Mouse (Mus musculus): Measurements from ENCODE around the gene Dnttip2. TPM values are rescaled to one million over a fixed set of nuclear protein-coding genes. Genes with fewer than 3 reads are reported as not detected.

The Dnttip2 gene
- polyA plus RNA-seq, 1 experiment from 2014 or later = 93.6 TPM

GRCm38 (mm10) chr3:122317339-122317738 is 43.2 kb downstream of the Dnttip2 start:
- ATAC-seq = peak; percentile 76
- CTCF ChIA-PET = interaction anchor here (1.3 to 1.8 kb wide), 6 partner anchors 20 to 148 kb away, joined by 3 to 6 read pairs (median 4); no protein-coding TSS in a partner anchor
- POLR2A ChIA-PET = interaction anchor here (0.5 to 0.6 kb wide), 2 partner anchors 131 to 149 kb away, joined by 3 read pairs; no protein-coding TSS in a partner anchor
- no peak for TF ChIP-seq CTCF (IDR thresholded peaks at IDR 0.05)
- no peak for DNase-seq (ENCODE audit: low read depth, low spot score)
- in situ Hi-C loops (cut with MboI; ENCODE audit: low pct_unique_long_range_greater_than_20kb) = loop anchor here (25.0 kb wide), 1 partner anchor 595 kb away; the partner anchor contains the start of genes 1810037I17Rik and Gm10959
- H3K27me3 ChIP-seq = no peaks in the 10 kb centered on the region

DNA sequence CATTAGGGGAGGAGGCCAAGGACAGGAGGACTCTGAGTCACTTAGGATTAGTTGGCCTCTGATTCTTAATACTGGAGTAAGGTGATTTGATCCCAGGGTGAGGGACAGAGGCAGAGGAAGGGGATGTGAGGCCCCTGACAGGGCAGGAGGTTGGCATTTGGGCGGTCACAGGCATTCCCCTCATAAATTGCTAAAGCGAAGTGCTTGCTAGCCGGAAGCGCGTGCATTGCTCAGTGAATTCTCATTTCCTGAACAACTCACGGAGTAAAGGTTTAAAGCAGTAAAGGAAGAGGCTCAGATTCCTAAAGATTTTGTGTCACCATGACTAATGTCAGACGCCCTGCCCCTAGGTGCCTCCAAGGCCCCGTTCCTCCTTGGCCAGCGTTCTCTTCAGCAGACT is 48.0 kb downstream of the Dnttip2 start:
- ATAC-seq = no peak
- no peak for DNase-seq (ENCODE audit: low read depth, low spot score)
- POLR2A ChIA-PET = interaction anchor here (1.2 kb wide), 1 partner anchor 141 kb away, joined by 4 read pairs; no protein-coding TSS in a partner anchor
- H3K27me3 ChIP-seq = no peaks in the 10 kb centered on the region
- in situ Hi-C loops (cut with MboI; ENCODE audit: low pct_unique_long_range_greater_than_20kb) = loop anchor here (25.0 kb wide), 1 partner anchor 590 kb away; the partner anchor contains the start of genes 1810037I17Rik and Gm10959
- CTCF ChIA-PET = interaction anchor here (1.3 kb wide), 1 partner anchor 14 kb away, joined by 3 read pairs; no protein-coding TSS in a partner anchor
- TF ChIP-seq CTCF (IDR thresholded peaks at IDR 0.05) = no peak

GRCm38 (mm10) chr3:122323841-122324240 is 49.7 kb downstream of the Dnttip2 start:
- CTCF ChIA-PET = no interaction called here
- ATAC-seq (no peak), DNase-seq (ENCODE audit: low read depth, low spot score) (no peak)
- no peak for TF ChIP-seq CTCF (IDR thresholded peaks at IDR 0.05)
- POLR2A ChIA-PET = interaction anchor here (0.6 to 1.1 kb wide), 2 partner anchors 94 to 133 kb away, joined by 3 to 5 read pairs; no protein-coding TSS in a partner anchor
- in situ Hi-C loops (cut with MboI; ENCODE audit: low pct_unique_long_range_greater_than_20kb) = loop anchor here (25.0 kb wide), 1 partner anchor 588 kb away; the partner anchor contains the start of genes 1810037I17Rik and Gm10959
- H3K27me3 ChIP-seq = no peaks in the 10 kb centered on the region

DNA sequence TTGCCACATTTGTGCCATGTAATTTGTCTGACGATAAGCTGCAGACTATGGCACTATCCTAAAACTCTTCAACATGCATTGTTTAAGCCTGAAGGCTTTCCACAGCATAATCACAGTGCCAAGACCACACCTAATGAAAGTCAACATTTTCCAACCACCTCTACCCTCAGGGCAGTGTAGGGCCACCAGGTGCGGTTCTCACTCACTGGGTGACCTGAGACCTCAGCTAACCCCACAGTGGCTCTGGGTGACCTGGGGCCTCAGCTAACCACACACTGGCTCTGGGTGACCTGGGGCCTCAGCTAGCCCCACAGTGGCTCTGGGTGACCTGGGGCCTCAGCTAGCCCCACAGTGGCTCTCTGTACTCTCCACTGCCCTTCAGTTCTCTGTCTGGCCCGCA is 50.3 kb downstream of the Dnttip2 start:
- ChIA-PET CTCF (interaction anchor here (1.5 kb wide), 1 partner anchor 14 kb away, joined by 4 read pairs; no protein-coding TSS in a partner anchor), POLR2A (interaction anchor here (0.6 to 1.1 kb wide), 3 partner anchors 93 to 785 kb away, joined by 3 read pairs; no protein-coding TSS in a partner anchor)
- H3K27me3 ChIP-seq = no peaks in the 10 kb centered on the region
- ATAC-seq = no peak
- no peak for DNase-seq (ENCODE audit: low read depth, low spot score)
- in situ Hi-C loops (cut with MboI; ENCODE audit: low pct_unique_long_range_greater_than_20kb) = loop anchor here (25.0 kb wide), 1 partner anchor 588 kb away; the partner anchor contains the start of genes 1810037I17Rik and Gm10959
- no peak for TF ChIP-seq CTCF (IDR thresholded peaks at IDR 0.05)

DNA sequence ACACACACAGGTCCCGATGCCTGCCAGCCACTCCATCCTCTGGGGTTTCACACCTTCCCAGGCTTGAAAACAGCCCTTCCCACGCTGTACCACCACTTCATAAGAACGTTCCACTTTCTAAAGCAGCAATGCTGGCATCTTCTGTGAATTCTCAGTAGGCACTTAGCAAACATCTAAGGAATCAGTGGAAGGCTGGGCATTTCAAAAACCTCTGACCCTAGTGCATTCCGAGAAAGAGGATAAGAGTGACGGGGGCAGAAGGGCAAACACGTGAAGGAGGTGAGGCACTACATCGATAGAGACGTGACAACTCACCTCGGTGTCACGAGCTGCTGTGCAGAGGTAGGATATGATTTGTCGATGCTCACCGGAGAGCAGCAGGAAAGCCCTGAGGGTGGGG is 56.3 kb downstream of the Dnttip2 start:
- TF ChIP-seq CTCF (IDR thresholded peaks at IDR 0.05) = no peak
- CTCF ChIA-PET = interaction anchor here (1.0 to 1.7 kb wide), 3 partner anchors 12 to 46 kb away, joined by 3 to 6 read pairs (median 3); no protein-coding TSS in a partner anchor
- POLR2A ChIA-PET = no interaction called here

DNA sequence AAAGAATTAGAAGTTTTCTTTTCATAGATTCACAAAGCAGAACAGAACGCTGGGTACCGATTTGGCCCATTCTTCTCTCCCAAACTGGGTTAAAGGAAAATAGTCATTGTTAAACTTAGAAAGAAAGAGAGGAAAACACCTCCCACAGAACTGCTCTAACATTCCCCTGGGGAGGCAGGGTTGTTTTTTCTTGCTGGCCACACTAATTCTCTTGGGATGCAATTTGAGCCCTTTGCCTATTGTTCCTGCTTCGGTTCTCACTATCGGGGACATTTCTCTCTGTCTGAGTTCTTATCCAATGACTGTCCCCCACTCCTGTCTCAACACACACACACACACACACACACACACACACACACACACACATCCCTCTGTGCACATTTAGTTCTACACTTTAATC is 59.3 kb downstream of the Dnttip2 start:
- no peaks in the 10 kb centered on the region for H3K27me3 ChIP-seq
- CTCF ChIA-PET = interaction anchor here (1.4 kb wide), 1 partner anchor 133 kb away, joined by 3 read pairs; no protein-coding TSS in a partner anchor
- DNase-seq (ENCODE audit: low read depth, low spot score) (no peak), ATAC-seq (no peak)
- POLR2A ChIA-PET = no interaction called here
- no peak for TF ChIP-seq CTCF (IDR thresholded peaks at IDR 0.05)
- in situ Hi-C loops (cut with MboI; ENCODE audit: low pct_unique_long_range_greater_than_20kb) = no loop called here

More for the DNA sequence above, 56.3 kb downstream of the Dnttip2 start:
- H3K27me3 ChIP-seq = no peaks in the 10 kb centered on the region
- ATAC-seq (no peak), DNase-seq (ENCODE audit: low read depth, low spot score) (no peak)
- in situ Hi-C loops (cut with MboI; ENCODE audit: low pct_unique_long_range_greater_than_20kb) = no loop called here

DNA sequence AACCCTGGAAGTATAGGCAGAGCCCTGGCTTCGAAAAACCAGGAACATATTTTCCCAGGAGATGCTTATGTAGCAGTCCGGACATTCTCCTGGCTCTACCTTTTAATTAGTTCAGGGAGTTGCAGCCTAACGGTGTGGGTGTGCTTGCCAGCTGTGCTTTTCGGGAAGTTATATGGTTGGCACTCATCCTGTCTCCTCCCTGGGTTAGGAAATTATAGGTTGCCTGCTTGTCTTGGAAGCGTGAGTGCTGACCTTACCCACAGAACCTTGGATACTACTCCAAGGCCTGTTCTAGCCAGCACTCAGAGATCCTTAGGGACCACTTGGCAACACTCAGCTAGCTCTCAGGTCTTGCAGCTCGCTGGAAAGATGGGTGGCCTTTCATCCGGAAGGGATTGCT is 59.7 kb downstream of the Dnttip2 start:
- no peaks in the 10 kb centered on the region for H3K27me3 ChIP-seq
- in situ Hi-C loops (cut with MboI; ENCODE audit: low pct_unique_long_range_greater_than_20kb) = no loop called here
- DNase-seq (ENCODE audit: low read depth, low spot score) (no peak), ATAC-seq (no peak)
- TF ChIP-seq CTCF (IDR thresholded peaks at IDR 0.05) = no peak
- POLR2A ChIA-PET = no interaction called here
- CTCF ChIA-PET = interaction anchor here (1.4 kb wide), 1 partner anchor 132 kb away, joined by 3 read pairs; no protein-coding TSS in a partner anchor

DNA sequence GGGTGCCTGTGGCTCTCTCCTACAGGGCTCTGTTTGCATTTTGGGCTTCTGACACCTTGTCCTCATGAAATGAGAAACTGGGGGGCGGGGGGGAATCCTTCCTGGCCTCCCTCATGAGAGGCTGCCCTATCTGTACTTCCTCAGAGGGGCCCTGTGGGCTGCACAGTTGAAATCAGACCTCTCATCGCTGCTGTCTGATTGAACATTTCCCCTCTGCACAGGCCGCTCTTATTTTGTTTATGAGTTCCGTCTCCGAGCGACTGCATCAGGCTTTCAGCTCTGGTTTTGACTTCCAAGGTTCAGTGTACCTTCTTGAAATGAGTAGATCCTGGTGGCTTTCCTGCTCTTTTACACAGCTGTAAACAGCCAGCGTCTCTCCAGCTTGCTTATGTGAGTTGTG is 60.2 kb downstream of the Dnttip2 start:
- in situ Hi-C loops (cut with MboI; ENCODE audit: low pct_unique_long_range_greater_than_20kb) = no loop called here
- TF ChIP-seq CTCF (IDR thresholded peaks at IDR 0.05) = no peak
- ChIA-PET CTCF (interaction anchor here (1.1 to 1.4 kb wide), 2 partner anchors 9 to 132 kb away, joined by 3 read pairs; no protein-coding TSS in a partner anchor), POLR2A (interaction anchor here (0.8 kb wide), 1 partner anchor 133 kb away, joined by 5 read pairs; no protein-coding TSS in a partner anchor)
- no peaks in the 10 kb centered on the region for H3K27me3 ChIP-seq
- no peak for DNase-seq (ENCODE audit: low read depth, low spot score)
- ATAC-seq = no peak

Other genes with a start within 250 kb of the Dnttip2 start
- 1.5 TPM for gene Abca4, start 229.9 kb upstream of the Dnttip2 start, polyA plus RNA-seq (2021)
- 459 TPM for gene Gclm, start 28.8 kb upstream of the Dnttip2 start, polyA plus RNA-seq (2021)
- 24.9 TPM for gene Bcar3, start 19.7 kb downstream of the Dnttip2 start, polyA plus RNA-seq (2021)

Measured in Patski (cell line).